Mouse (Mus musculus) E14TG2a.4 (cell line): ENCODE results near the gene Slc22a14.

Experiments used
- CTCF ChIP-seq: conservative IDR thresholded peaks from 2 replicates; pipeline ENCODE4 v1.5.1; 2014; ENCODE audit warnings: low read length
- NANOG ChIP-seq: IDR thresholded peaks from 2 replicates; pipeline ENCODE4 v1.6.1; 2014; ENCODE audit warnings: borderline replicate concordance, low read length, mixed read lengths

GRCm38 (mm10) chr9:119219667-119220066 is 145.7 kb downstream of the Slc22a14 start:
- no peak for TF ChIP-seq CTCF
- no peak for TF ChIP-seq NANOG
